Mouse (Mus musculus): ENCODE measurements at regions not wholly inside any gene's neighbourhood (a gene's known extent, or its start where the extent isn't known, plus 50 kb on each side); places are given as distances from the start of the nearest gene placed in this dataset.

DNA sequence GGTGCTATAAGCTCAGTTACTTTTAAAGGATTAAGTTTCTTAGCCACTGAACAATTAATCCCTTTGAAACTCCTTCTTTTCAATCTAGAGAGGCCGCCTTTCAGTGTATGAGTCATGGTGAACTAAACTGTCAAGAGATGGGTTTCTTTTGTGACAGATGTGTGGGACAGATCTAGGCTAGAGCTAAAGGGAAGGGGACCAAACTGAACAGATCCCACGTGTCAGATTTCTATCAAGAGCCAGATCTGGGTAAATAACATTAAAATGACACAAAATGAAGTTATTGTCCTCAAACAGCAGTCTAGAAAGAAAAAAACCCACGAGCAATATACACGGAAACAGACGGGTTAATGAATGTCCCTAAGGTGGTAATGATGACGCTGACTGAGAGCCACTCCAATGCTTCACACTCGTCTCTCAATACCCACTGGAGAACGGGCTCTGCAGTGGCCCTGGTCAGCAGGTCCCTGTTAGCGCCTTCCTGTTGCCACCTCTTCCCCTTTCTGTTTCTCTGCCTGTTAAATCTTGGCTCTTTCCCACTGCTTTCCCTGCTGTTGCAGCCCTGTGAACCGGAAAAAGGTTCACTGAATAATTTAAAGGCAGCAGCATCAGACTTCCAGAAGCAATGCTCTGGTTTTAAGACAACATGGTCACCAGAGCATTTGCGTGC is 52.7 kb upstream of the Rab3gap2 start:
- no peak for ATAC-seq

GRCm38 (mm10) chr1:185150431-185151129 is 53.3 kb upstream of the Rab3gap2 start:
- Histone ChIP-seq H3K4me2 (replicated peaks) (no peak overlapping the region), H3K27ac (no peak overlapping the region), H3K27me3 (replicated peaks) (no peaks in the 10 kb centered on the region), H3K4me1 (replicated peaks) (no peaks in the 10 kb centered on the region), H3K9me3 (no peaks in the 10 kb centered on the region), H3K36me3 (no peaks in the 10 kb centered on the region), H3K9ac (no peak overlapping the region), H3K4me3 (replicated peaks) (no peak overlapping the region)
- no peak for ATAC-seq
- 82% methylated on average over 15 of the region's 15 CpGs for WGBS

More for the DNA sequence above, 52.7 kb upstream of the Rab3gap2 start:
- Histone ChIP-seq H3K4me2 (replicated peaks) (no peak overlapping the region), H3K4me1 (replicated peaks) (no peaks in the 10 kb centered on the region), H3K36me3 (no peaks in the 10 kb centered on the region), H3K4me3 (replicated peaks) (no peak overlapping the region), H3K9me3 (no peaks in the 10 kb centered on the region), H3K27ac (no peak overlapping the region), H3K27me3 (replicated peaks) (no peaks in the 10 kb centered on the region), H3K9ac (no peak overlapping the region)
- 66% methylated on average over 11 of the region's 11 CpGs for WGBS

- H3K9me3 ChIP-seq: no peaks in the 10 kb centered on the region
- no peak overlapping the region for H3K4me2 ChIP-seq (replicated peaks)
- H3K36me3 ChIP-seq: no peaks in the 10 kb centered on the region
- H3K4me3 ChIP-seq (replicated peaks): no peak overlapping the region
- no peak for ATAC-seq
- no peaks in the 10 kb centered on the region for H3K27me3 ChIP-seq (replicated peaks)
- no peaks in the 10 kb centered on the region for H3K4me1 ChIP-seq (replicated peaks)
- no peak overlapping the region for H3K9ac ChIP-seq
- WGBS: 80% methylated on average over 1 of the region's 1 CpGs
- no peak overlapping the region for H3K27ac ChIP-seq
Observed at GRCm38 (mm10) chr1:185144791-185145190, 59.1 kb upstream of the Rab3gap2 start.

- 88% methylated on average over 15 of the region's 15 CpGs for WGBS
- ATAC-seq: no peak
- H3K4me3 ChIP-seq (replicated peaks): no peak overlapping the region
- no peaks in the 10 kb centered on the region for H3K9me3 ChIP-seq
- H3K27me3 ChIP-seq (replicated peaks): no peaks in the 10 kb centered on the region
- H3K9ac ChIP-seq: no peak overlapping the region
- H3K4me1 ChIP-seq (replicated peaks): no peaks in the 10 kb centered on the region
- H3K4me2 ChIP-seq (replicated peaks): no peak overlapping the region
- no peak overlapping the region for H3K27ac ChIP-seq
- H3K36me3 ChIP-seq: no peaks in the 10 kb centered on the region
Observed at GRCm38 (mm10) chr1:185144006-185144405, 59.9 kb upstream of the Rab3gap2 start.

GRCm38 (mm10) chr1:185140317-185140716 is 63.6 kb upstream of the Rab3gap2 start:
- Histone ChIP-seq H3K4me1 (replicated peaks) (no peaks in the 10 kb centered on the region), H3K27ac (no peak overlapping the region), H3K36me3 (no peaks in the 10 kb centered on the region), H3K4me3 (replicated peaks) (no peak overlapping the region), H3K9me3 (no peaks in the 10 kb centered on the region), H3K4me2 (replicated peaks) (no peak overlapping the region), H3K27me3 (replicated peaks) (no peaks in the 10 kb centered on the region), H3K9ac (no peak overlapping the region)
- WGBS: 71% methylated on average over 5 of the region's 5 CpGs
- ATAC-seq: no peak

DNA sequence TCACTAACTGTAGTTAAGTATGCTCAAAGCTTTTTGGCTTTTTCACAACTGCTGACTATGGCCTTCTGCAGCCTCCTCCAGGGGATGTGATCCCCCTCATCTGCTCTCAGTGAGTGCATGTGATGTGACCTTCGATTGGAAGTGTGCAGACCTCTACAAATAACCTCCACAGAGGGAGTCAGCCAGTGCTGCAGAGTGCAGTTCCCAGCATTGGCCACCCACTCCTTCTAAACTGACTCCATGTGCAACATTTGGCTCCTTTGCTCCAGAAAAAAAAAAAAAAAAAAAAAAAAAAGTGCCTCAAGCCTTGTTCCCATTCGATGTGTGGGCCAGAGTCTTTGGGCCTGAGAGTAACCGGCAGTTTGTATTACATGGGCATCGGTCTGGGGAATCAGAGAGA is 75.7 kb upstream of the Rab3gap2 start:
- Histone ChIP-seq H3K4me1 (replicated peaks) (0 out of 2 replicates have a peak, but pooled peaks cover 3% of the 10 kb centered on the region), H3K4me2 (replicated peaks) (no peak overlapping the region), H3K9me3 (no peaks in the 10 kb centered on the region), H3K27me3 (replicated peaks) (no peaks in the 10 kb centered on the region), H3K36me3 (no peaks in the 10 kb centered on the region), H3K27ac (no peak overlapping the region), H3K9ac (no peak overlapping the region), H3K4me3 (replicated peaks) (no peak overlapping the region)
- ATAC-seq: no peak
- WGBS: 67% methylated on average over 4 of the region's 4 CpGs

- Histone ChIP-seq H3K4me3 (replicated peaks) (no peak overlapping the region), H3K27me3 (replicated peaks) (no peaks in the 10 kb centered on the region), H3K9ac (no peak overlapping the region), H3K4me2 (replicated peaks) (no peak overlapping the region), H3K9me3 (no peaks in the 10 kb centered on the region), H3K27ac (no peak overlapping the region), H3K4me1 (replicated peaks) (0 out of 2 replicates have a peak, but pooled peaks cover 6% of the 10 kb centered on the region), H3K36me3 (no peaks in the 10 kb centered on the region)
- WGBS: 42% methylated on average over 14 of the region's 14 CpGs
- no peak for ATAC-seq
Observed at GRCm38 (mm10) chr1:185125737-185126286, 78.1 kb upstream of the Rab3gap2 start.

- Histone ChIP-seq H3K27ac (no peak overlapping the region), H3K4me1 (replicated peaks) (0 out of 2 replicates have a peak, but pooled peaks cover 5% of the 10 kb centered on the region), H3K9me3 (no peaks in the 10 kb centered on the region), H3K36me3 (no peaks in the 10 kb centered on the region), H3K4me3 (replicated peaks) (no peak overlapping the region), H3K27me3 (replicated peaks) (no peaks in the 10 kb centered on the region), H3K9ac (no peak overlapping the region), H3K4me2 (replicated peaks) (no peak overlapping the region)
- WGBS: 86% methylated on average over 2 of the region's 2 CpGs
- no peak for ATAC-seq
Observed at GRCm38 (mm10) chr1:185121552-185121951, 82.4 kb upstream of the Rab3gap2 start.

- H3K9ac ChIP-seq: no peak overlapping the region
- WGBS: 45% methylated on average over 2 of the region's 2 CpGs
- no peaks in the 10 kb centered on the region for H3K36me3 ChIP-seq
- 0 out of 2 replicates have a peak, but pooled peaks cover 2% of the 10 kb centered on the region for H3K4me1 ChIP-seq (replicated peaks)
- no peak for ATAC-seq
- H3K4me2 ChIP-seq (replicated peaks): no peak overlapping the region
- no peaks in the 10 kb centered on the region for H3K9me3 ChIP-seq
- H3K4me3 ChIP-seq (replicated peaks): no peak overlapping the region
- no peak overlapping the region for H3K27ac ChIP-seq
- no peaks in the 10 kb centered on the region for H3K27me3 ChIP-seq (replicated peaks)
Observed at GRCm38 (mm10) chr1:185120416-185120815, 83.5 kb upstream of the Rab3gap2 start.

DNA sequence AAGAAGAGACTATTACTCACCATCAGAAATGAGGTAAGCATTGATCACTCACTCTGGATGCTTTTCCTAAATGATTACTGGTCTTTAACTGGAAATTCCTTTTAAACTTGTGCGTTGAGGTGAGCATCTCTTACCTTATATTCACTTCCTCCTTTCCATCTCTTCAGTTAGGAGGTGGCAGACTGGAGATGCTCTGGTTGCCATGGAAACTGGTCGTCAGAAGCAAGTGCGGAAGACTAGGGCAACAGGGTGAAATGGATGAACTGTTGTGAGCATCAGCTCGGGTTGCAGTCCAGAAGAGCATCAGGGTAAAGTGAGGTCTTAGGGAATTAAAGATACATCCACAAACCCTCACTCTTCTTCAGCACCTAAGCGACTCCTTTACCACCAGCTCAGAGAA is 86.2 kb upstream of the Rab3gap2 start:
- no peak overlapping the region for H3K27ac ChIP-seq
- H3K9ac ChIP-seq: no peak overlapping the region
- WGBS: 59% methylated on average over 5 of the region's 5 CpGs
- H3K4me1 ChIP-seq (replicated peaks): no peaks in the 10 kb centered on the region
- H3K9me3 ChIP-seq: no peaks in the 10 kb centered on the region
- no peak overlapping the region for H3K4me3 ChIP-seq (replicated peaks)
- H3K36me3 ChIP-seq: no peaks in the 10 kb centered on the region
- ATAC-seq: no peak
- H3K4me2 ChIP-seq (replicated peaks): no peak overlapping the region
- no peaks in the 10 kb centered on the region for H3K27me3 ChIP-seq (replicated peaks)

- Histone ChIP-seq H3K27me3 (replicated peaks) (no peaks in the 10 kb centered on the region), H3K27ac (no peak overlapping the region), H3K9me3 (no peaks in the 10 kb centered on the region), H3K4me2 (replicated peaks) (no peak overlapping the region), H3K4me1 (replicated peaks) (no peaks in the 10 kb centered on the region), H3K36me3 (no peaks in the 10 kb centered on the region), H3K4me3 (replicated peaks) (no peak overlapping the region), H3K9ac (no peak overlapping the region)
- 74% methylated on average over 6 of the region's 6 CpGs for WGBS
- ATAC-seq: no peak
Observed at GRCm38 (mm10) chr1:185113687-185114086, 90.2 kb upstream of the Rab3gap2 start.

DNA sequence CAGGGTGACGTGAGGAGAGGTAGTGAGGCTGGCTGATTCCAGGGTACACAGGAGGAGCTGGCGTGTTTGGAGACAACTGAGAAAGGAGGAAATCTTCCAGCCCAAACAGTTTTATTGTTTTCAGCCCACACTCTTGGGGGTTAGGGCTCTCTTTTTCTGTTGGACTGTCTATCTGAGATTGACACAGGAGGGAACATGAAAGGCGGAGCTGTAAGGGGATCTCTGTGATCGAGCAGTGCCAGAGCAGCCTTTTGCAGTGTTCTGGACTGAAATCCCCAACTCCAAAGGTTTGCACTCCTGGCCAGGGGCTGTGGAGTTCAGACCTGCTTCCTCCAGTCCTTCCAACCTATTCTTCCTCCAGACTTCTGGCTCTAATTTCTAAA is 91.9 kb upstream of the Rab3gap2 start:
- no peak overlapping the region for H3K4me3 ChIP-seq (replicated peaks)
- no peak for ATAC-seq
- H3K9me3 ChIP-seq: no peaks in the 10 kb centered on the region
- 73% methylated on average over 4 of the region's 4 CpGs for WGBS
- no peaks in the 10 kb centered on the region for H3K27me3 ChIP-seq (replicated peaks)
- no peaks in the 10 kb centered on the region for H3K4me1 ChIP-seq (replicated peaks)
- H3K4me2 ChIP-seq (replicated peaks): no peak overlapping the region
- H3K27ac ChIP-seq: no peak overlapping the region
- H3K36me3 ChIP-seq: no peaks in the 10 kb centered on the region
- no peak overlapping the region for H3K9ac ChIP-seq
